Mouse (Mus musculus): ENCODE measurements around the gene Pgghg.
A peak's percentile ranks its signal among the peaks of the same experiment; 100 is the strongest.

Pgghg gene

DNA sequence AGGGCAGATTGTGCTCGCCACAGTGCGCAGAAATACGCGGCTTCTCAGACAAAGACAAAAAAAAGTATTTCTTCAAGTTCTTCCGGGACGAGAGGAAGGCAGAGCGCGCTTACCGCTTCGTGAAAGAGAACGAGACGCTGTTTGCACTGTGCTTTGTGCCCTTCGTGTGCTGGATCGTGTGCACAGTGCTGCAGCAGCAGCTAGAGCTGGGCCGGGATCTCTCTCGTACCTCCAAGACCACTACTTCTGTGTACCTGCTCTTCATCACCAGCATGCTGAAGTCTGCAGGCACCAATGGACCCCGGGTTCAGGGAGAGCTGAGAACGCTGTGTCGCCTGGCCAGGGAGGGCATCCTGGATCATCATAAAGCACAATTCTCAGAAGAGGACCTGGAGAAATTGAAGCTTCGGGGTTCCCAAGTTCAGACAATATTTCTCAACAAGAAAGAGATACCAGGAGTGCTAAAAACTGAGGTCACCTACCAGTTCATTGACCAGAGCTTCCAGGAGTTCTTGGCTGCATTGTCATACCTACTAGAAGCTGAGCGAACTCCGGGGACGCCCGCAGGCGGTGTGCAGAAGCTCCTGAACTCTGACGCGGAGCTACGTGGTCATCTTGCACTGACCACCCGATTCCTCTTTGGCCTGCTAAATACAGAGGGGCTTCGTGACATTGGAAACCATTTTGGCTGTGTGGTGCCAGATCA, 18.0 kb upstream of the Pgghg start:
- DNase-seq = peak in 1 of 2 experiments; percentile 17

DNA sequence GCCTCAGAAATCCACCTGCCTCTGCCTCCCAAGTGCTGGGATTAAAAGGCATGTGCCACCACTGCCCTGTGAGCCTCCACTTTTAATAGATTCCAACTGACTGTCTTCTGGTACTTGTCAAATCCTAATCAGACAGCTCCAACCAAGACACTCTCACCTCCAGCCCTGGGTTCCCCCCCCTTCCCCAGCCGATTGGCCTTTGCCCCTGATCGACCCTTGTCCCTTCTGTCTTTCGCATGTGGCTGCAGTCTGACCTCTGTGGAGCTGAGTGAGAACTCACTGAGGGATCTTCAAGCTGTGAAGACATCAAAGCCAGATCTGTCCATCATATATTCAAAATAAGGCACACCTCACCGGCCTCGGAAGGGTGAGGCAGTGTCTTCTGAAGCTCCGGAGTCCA, 14.0 kb upstream of the Pgghg start:
- DNase-seq = no peak

DNA sequence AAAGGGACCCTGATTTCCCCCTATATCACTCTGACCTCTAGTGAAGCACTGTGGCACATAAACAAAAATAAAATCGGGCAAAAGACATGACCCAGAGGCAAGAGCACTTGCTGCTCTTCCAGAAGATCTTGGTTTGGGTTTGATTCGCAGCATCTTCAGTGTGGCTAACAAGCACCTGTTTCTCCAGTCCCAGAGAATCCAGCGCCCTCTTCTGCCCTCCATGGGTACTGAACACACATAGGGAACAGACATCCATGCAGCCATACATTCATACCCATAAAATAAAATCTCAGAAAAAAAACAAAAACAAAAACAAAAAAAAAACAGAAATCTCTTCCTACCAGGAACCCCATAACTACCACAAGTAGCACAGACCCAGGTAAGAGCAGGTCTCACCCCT, 2.8 kb upstream of the Pgghg start:
- no peak for DNase-seq

DNA sequence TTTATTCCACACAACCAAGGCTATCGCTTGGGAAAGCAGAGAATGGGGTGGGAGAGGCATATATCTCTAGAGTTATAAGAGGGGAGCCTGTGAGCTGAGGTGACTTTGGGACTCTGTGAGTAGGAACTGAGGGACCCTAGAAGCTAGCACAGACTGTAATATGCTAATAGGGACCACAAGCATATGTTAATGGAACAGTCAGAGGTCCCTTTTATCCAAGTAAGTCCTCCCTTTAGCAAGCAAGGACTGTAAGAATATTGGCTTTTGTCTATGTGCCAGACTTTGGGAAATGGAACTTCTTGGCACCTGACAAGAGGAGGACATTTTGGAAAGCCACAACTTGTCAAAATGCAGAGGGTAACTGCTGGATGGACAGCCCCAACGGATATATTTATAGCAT, 2.3 kb upstream of the Pgghg start:
- no peak for DNase-seq

DNA sequence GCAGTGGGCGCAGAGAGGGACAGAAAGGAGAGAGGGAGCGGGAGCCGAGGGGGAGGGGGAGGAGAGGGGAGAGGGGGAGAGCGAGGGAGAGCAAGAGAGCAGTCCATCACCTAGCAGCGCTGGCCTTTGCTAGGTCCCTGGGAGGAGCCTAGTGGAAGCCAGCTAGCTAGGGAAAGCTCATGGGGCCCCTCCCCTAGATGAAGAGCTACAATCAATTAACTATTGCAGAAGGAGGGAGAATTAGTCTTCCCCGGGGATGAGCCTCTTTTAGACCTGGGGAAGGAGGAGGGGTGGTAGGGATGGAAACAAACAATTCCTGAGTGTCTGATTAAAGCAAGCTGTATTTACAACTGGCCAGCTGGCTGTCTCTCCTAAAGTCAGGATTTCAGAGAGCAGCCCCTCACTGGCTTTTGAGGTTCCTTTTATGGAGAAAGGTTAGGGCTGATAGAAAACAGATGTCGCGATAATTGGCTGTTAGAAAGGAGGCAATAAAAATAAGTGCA, 1.5 kb upstream of the Pgghg start:
- no peak for DNase-seq

DNA sequence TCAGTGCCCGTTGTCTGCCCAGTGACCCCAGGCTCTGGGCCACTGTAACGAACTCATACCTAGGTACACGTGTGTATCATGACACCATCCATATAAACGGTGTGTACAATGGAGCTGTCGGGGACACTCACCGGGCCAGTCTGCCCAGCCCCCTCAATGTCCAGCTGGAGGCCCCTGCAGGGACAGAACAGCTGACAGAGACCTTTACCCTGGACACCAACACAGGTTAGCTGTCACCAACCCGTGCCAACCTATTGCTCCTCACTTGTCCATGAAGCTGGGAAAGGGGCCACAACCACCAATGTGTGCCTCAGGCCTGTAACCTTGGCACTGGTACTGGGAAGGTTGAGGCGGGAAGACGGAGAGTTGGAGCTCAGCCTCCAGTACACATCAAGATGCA, 1.1 kb downstream of the Pgghg start:
- DNase-seq = no peak

DNA sequence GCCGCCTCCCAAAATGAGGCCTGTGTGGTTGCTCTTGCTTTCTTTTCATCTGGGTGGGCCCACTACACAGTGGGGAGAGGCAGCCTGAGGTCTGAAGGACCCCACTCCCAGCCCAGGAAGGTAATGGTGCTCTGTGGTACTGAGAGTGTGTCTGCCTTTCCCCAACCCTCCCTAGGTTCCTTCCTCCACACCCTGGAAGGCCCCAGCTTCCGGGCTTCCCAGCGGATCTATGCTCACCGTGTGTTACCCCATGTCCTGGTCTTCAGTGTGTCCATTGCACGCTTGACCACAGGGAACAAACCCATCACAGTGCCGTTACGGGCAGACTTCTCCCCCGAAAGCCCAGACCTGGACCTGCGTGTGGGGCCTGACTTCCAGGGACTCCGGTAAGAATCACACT, 1.6 kb downstream of the Pgghg start:
- DNase-seq = no peak

DNA sequence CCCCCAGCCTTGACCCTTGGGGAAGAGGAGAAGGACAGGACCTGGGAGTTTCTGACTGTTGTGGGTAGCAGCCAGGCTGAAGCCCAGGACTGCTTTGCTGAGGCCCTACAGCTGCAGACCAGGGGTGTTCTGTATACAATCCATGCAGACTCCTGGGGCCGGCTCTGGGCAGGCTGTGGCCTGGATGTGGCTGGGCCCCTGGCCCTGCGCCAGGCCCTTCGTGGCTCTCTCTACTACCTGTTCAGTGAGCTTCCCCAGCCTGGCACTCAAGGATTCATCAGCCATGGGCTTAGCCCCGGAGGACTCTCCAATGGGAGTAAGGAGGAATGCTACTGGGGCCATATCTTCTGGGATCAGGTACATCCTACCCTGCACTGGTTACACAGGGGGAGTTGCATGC, 2.2 kb downstream of the Pgghg start:
- DNase-seq = no peak

DNA sequence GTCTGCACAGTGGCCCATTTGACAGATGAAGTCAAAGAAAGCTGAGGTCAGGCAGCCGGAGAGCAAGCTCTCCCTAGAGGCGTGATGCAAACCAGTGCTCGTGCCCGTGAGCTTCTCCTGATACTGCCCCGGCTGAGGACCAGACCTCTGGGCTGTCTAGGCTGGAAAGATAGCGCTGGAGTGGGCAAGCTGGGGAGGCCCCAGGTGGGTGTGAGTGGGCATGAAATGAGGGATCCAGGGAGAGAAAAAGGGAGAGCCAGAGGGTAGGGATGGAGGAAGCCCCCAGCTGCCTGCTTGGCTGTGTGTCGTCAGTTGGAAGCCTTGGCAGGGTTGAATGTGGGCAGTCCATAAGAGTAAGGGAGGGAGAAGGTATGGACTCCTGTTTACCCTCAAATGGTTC, 3.0 kb downstream of the Pgghg start:
- no peak for DNase-seq

DNA sequence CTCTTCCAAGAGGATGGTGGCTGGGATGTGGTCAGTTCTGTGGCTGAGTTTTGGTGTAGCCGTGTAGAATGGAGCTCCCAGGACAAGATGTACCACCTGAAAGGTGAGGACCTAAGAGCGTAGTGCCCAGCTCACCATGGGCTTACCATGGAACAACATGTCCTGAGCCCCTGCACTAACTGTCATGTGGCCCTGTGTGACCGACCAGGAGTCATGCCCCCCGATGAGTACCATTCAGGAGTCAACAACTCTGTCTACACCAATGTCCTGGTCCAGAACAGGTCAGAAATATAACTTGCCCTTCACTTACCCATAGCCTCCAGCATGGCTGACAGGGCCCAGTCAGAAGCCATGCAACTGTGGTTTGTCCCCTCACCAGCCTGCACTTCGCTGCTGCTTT, 4.1 kb downstream of the Pgghg start:
- DNase-seq = no peak

DNA sequence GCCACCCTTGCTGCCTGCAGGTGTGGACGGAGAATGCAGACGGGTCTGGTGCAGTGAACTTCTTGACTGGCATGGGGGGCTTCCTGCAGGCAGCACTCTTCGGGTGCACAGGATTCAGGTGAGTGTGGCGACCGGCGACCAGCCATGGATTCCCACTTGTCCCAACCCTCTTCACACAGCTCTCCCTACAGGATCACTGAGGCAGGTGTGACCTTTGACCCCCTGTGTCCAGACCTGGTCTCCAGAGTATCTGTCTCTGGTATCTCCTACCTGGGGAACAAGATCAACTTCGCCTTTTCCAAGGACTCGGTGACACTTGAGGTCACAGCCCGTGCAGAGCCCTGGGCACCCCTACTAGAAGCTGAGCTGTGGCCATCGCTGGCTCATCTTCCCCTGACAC, 5.1 kb downstream of the Pgghg start:
- no peak for DNase-seq

DNA sequence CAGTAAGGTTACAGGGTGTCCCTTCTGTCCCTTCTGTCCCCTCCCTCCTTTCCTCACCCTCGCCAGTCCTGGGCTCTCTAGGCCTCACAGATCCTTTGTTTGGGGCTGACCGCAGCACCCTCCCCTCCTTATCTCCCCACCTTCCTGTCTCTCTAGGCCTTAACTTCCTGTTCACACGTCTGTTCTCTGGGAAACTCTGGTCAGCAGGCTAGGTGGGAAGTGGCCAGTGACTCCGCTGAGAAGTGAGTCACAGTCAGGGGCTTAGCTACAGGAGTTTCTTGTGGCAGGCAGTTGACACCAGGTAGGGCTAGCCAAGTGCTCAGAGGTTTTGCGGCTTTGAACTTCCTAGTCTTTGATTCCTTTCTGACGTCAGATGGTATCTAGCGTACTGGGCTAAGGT, 5.8 kb downstream of the Pgghg start:
- DNase-seq = no peak

DNA sequence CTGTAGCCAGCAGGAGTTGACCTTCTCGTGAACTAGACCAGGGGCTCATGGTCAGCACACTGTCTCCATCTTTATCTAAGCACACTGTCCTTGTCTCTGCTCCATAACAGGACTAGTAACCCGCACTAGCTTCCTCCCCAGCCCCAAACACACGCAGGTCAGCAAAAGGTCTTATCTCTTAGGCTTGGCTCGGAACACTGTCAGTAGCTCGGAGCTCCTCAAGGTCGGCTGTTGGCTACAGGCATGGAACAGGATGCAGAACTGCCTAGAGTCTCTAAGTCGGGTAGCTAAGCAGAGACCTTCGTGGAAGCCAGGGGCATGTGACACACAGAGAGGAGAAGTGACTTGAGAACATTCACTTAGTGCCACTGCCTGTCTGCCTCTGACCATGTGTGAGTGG, 7.0 kb downstream of the Pgghg start:
- DNase-seq = no peak

DNA sequence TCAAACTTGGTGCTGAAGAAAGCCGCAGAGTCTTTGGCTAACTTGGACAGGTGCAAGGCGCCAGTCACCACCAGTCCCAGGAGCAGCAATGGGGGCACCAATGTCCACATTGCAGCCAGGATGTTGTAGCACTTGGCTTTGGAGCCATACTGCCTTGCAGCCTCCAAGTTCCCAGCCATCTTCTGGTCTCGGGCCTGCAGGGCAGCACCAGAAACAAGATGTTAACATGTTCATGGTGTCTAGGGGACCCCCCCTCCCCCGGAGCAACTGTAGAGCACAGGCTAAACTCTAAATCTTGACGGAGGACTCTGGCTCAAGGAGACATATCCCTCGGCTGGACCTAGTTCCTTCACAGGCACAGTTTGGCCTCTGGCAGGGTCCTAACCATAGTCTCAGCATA, 8.1 kb downstream of the Pgghg start:
- DNase-seq = no peak

DNA sequence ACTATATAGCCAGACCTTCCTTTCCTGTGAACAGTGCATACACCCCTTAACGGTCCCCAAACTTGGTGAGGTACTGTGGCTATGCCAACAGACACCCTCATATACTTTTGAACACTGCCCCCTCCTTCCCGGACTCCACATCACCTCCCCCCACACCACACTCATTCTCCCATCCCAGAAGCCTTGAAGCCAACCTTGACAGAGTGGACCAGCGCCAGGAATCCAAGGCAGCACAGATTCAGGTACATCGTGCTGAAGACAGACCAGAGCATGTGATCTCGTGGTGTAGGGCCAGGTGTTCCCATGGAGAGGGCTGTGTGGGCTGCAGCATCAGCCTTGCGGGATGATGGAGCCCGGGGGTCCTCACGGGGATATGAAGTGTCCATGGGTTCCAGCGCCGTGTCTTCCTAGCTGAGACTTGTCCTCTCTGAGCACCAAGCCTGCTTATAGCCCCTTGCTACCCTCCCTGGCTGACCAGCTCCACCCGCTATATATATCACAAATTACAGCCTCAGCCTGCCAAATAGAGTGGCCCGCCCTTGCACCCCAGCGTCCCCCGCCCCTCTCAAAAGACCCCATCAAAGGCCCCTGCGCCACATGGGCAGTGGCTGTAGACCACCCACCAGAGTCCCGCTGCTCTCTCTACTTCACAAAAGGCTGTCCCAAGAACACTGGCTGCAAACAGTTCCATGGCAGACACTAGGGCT, 8.8 kb downstream of the Pgghg start, which contains the start of gene Ifitm5:
TSS of gene Ifitm5 (minus strand) at position 468 of the 707 bp plus-strand sequence.
- DNase-seq = no peak

DNA sequence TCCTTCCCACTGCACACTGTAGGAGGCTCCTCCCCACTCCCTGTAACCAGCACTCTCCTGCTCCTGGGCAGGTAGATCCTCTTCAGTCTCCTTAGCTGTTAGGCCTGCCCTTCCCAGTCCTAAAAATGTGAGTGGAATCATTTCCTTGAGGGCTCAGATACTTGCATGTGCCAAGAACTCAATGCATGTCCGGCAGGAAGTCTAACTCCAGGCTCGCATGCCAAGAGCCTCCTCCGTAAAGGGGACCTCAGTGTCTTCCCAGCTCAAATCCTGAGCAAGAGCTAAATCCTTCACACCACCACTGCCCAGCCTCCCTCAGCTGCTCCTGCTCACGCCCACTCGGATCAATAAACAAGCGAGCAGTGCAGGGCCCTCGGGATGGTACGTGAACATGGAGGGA, 9.9 kb downstream of the Pgghg start:
- DNase-seq = no peak

DNA sequence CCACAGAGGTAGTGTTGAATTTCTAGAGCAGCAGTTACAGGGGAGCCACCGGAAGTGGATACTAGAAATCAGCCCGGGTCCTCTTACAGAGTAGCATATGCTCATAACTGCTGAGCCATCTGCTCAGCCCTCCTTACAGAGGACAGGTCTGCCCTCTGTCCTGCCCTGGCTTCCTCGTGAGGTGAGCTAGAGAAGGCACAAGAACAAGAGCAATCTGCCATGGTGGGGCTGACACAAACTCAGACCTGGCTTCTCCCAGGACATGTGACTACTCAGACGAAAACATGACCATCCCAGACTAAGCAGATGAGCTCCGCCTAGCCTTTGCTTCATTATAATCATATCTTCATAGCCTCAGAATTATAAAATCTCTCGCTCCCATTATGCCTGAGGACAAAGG, 10.6 kb downstream of the Pgghg start:
- DNase-seq = no peak

DNA sequence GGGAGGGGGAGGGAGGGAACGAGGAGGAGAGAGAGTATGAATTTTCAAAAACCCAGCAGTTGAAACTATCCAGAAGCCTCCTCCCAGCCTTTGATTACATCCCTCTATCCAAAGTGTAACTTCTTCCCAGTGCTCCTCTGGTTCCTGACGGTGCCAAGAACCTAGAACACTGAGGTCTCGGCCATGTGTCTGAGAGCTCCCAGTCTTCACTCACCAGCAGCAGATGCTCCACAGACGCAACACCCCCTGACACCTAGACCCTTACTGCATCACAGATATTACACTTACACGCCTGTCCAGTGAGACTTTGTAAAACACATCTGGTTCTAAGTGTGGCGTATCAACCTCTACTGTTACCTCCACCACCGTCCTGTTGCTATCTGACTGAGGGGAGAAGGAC, 11.2 kb downstream of the Pgghg start:
- no peak for DNase-seq

DNA sequence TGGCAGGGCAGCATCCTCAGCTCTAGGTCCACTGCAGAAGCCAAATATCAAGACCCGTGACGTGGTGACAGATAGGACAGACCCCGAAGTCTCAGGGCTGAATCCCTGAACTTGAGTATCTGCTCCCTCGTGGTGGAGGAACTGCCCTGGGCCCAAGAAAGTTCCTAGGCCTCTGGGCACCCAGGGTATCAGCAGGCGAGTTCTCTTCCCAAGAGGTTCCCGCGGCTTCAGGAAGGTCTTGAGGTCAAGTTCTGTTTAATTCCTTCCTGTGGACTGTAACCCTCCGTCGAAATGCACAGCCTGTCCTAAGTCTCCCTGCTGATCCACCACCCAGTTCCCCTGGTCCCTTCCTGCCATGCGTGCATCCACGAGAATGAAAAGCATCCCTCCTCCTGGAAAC, 11.9 kb downstream of the Pgghg start:
- no peak for DNase-seq

DNA sequence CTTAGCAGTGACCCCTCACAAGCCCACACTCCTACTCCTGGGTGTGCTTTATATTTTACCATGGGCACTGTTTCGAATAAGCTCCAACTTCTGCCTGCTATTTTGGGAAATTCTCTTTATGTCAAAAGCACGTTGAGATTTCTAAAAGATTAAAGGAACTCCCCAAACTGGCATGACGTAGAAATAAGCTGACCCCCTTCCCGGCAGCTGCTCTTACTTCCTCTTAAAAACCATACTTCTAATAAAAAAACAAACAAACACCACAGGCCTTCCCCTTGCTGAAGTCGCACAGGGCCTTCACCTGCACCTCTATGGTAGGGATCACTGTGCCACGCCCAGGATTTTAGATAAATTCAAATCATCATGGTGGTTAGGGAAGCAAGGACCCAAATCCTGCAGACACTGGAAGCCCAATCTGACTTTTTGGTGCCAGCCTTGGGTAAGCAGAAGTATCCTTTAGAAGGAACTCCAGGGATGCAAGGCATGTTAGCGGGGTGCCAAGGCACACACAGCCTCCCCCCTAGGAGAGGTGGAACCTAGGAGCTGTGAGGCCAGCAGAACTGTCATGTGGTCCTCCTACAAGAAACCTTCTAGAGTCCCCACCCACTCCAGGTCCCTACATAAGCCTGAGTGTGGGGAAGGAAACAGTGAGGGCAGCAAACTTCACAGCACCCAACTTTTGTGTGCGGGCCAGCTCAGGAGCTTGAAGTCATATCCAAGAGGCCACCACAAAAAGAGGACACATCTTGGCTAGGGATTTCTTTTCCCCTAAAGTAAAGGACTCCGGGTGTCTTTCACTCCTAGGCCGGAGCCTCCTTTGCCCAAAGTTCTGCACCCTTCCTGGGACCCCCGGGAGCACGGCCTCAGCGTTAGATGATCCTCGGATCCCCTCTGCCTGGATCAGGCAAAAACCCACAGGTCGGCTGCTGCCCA, 12.9 kb downstream of the Pgghg start:
- DNase-seq = no peak

DNA sequence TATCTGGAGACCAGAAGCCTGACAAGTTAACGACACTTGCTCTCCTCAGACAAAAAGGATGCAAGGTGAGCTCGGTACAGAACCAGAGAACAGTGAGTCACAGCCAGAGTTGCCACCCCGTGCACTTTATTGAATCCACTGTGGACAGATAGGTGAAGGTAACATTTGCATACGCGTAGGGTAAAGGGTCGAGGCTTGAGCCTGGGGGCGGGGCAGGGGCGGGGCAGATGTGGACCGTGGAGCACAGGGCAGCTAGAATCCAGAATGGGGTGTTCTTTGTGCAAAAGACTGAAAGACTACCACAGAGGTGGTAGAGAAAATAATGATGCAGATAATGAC, 13.5 kb downstream of the Pgghg start:
- no peak for DNase-seq

DNA sequence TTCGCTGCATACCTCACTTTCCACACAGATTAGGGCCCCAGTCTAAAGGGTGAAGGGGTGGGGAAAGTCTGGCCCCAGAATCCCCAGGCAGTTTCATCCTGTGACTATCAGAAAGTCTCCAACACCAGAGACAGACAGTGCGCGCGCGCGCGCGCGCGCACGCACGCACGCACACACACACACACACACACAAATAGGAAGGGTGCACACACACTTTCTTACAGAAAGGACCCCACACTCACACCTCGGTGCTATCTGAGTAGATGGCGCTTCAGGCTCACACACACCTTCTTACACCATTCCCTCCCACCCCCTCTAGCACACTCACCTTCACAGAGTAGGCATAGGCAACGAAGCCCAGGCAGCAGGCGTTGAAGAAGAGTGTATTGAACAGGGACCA, 14.2 kb downstream of the Pgghg start:
- DNase-seq = no peak

DNA sequence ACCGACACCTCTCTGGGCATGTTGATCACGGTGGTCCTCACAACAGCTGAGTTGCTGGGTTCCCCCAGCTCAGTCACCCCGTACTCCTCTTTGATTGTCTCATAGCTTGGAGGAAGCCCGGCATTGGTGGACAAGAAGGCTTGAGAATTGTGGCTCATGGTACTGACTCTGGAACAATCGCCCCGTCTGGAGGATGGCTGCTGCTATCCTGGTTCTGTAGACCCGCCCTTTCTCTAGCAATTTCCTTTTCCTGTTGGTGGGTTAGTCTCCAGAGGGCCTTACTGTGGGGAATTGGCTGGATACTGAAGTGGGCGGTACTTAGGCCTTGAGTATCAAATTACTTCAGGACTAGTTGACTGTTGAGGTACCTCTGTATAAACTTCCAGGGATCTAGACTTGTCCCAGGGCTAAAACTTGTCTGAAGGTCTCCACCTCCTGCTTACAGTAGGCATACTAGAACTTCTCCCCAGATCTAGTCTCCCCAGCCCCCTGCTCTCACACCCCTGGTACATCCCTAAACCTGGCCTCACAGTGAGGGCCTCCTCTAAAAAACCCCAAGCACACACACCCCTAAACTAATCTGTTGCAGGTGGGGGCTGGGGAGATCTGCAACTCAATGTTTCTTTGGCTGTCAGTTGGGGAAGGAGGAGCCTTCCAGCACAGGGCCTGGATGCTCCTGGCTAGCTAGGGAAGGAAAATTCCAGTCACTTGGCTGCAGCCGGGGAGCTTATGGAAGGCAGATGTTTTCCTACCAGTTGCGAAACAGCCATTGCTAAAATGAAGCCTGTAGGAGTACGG, 14.8 kb downstream of the Pgghg start, which contains the start of the genes Gm45717 and Ifitm2:
TSS of gene Gm45717 (minus strand) at position 180 of the 798 bp plus-strand sequence.
TSS of gene Ifitm2 (minus strand) at position 230 of the 798 bp plus-strand sequence.
- no peak for DNase-seq
